Mouse (Mus musculus) E14TG2a.4 (cell line): ENCODE results near the gene Hyou1.

Source experiments
- CTCF ChIP-seq: conservative IDR thresholded peaks from 2 replicates; pipeline ENCODE4 v1.5.1; 2014; ENCODE audit warnings: low read length
- POU5F1 ChIP-seq: IDR thresholded peaks from 2 replicates; pipeline ENCODE4 v1.6.1; 2014; ENCODE audit warnings: low read length, borderline replicate concordance

DNA sequence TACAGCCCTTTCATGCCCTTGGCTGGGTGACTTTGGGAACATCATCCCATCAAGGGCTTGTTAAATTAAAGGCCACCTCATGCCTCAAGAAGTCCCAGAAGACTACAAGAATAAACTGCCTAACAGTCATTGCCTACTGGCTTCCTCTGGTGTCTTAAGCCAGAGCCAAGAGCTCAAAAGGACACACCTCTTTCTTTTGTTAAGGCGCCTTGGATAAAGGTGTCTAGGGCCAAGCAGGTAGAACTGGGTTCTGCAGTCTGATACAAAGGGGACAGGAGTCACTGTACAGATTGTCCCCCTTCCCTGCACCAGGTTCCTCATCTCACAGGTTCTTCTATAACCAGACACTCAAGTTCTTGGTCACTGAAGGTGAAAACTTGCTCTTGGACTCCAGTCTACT is 36.7 kb upstream of the Hyou1 start:
- TF ChIP-seq CTCF (no peak), POU5F1 (no peak)
